ENCODE assay signal across 18 mouse cellular contexts in genomic region chr9:119979749-119980148, GRCm38 (mm10). TPM values are rescaled to one million over a fixed set of nuclear protein-coding genes. Genes with fewer than 3 reads are reported as not detected.
DNase-seq lines count a peak whose midpoint lies in the region; ATAC-seq and TF ChIP-seq lines count a peak whose summit lies in the region.
"Had no signal": no experiment of that assay in that cellular context is flagged by ENCODE, and none has a peak within 500 bp of the region (broad histone marks: within the 10 kb centered on the region; RNA-seq: fewer than 3 reads in every experiment).

No protein-coding gene starts in this region.

- H3K27ac ChIP-seq in forebrain, embryonic 10.5 days: peak overlapping the region; percentile 66
- H3K27ac ChIP-seq in forebrain, embryonic 16.5 days (ENCODE audit: low read length): no peak overlapping the region
- peak overlapping the region; percentile 40 for H3K27ac ChIP-seq in left cerebral cortex, adult 2 months
- peak overlapping the region; percentile 93 for H3K27ac ChIP-seq in thymus, adult 2 months (ENCODE audit: control insufficient read depth, insufficient read depth, low read length)
- H3K27ac ChIP-seq: embryonic facial prominence, embryonic 15.5 days; midbrain, embryonic 15.5 days had no signal

- no peak for TF ChIP-seq POLR2A in thymus, adult 2 months (IDR thresholded peaks at IDR 0.05; ENCODE audit: control insufficient read depth, extremely low read depth, insufficient read depth, low read length, poor library complexity)

- no peak for ATAC-seq in forebrain, embryonic 16.5 days
- ATAC-seq: forebrain, embryonic 14.5 days; intestine, postnatal 0 days; midbrain, embryonic 15.5 days had no signal

- peaks cover 83% of the 10 kb centered on the region for H3K4me1 ChIP-seq in forebrain, embryonic 10.5 days
- H3K4me1 ChIP-seq in forebrain, embryonic 16.5 days (replicated peaks; ENCODE audit: control insufficient read depth, insufficient read depth, low read length): peaks cover 55% of the 10 kb centered on the region
- peaks cover 50% of the 10 kb centered on the region for H3K4me1 ChIP-seq in thymus, adult 2 months (replicated peaks; ENCODE audit: control insufficient read depth, insufficient read depth, low read length)

- no peak overlapping the region for H3K4me3 ChIP-seq in forebrain, embryonic 10.5 days
- H3K4me3 ChIP-seq in forebrain, embryonic 16.5 days (replicated peaks; ENCODE audit: low read length): no peak overlapping the region
- H3K4me3 ChIP-seq in left cerebral cortex, adult 2 months: no peak overlapping the region
- peak overlapping the region; percentile 9; the same call in 1 of the 2 replicates for H3K4me3 ChIP-seq in thymus, adult 2 months (ENCODE audit: control insufficient read depth, insufficient read depth, low read length)
- H3K4me3 ChIP-seq: embryonic facial prominence, embryonic 15.5 days; limb, embryonic 13.5 days; midbrain, embryonic 15.5 days had no signal

- H3K9me3 ChIP-seq in forebrain, embryonic 10.5 days: no peaks in the 10 kb centered on the region
- no peaks in the 10 kb centered on the region for H3K9me3 ChIP-seq in forebrain, embryonic 16.5 days (ENCODE audit: control insufficient read depth, low read length)
- H3K9me3 ChIP-seq: embryonic facial prominence, embryonic 15.5 days; limb, embryonic 13.5 days; midbrain, embryonic 15.5 days had no signal

- peaks cover 13% of the 10 kb centered on the region for H3K36me3 ChIP-seq in forebrain, embryonic 10.5 days (replicated peaks)
- H3K36me3 ChIP-seq in forebrain, embryonic 16.5 days (ENCODE audit: control insufficient read depth, insufficient read depth): no peaks in the 10 kb centered on the region
- H3K36me3 ChIP-seq in thymus, adult 2 months (ENCODE audit: control insufficient read depth, insufficient read depth, low read length): peaks cover 11% of the 10 kb centered on the region
- H3K36me3 ChIP-seq: embryonic facial prominence, embryonic 15.5 days; limb, embryonic 13.5 days; midbrain, embryonic 15.5 days had no signal

- WGBS in forebrain, embryonic 10.5 days: 59% methylated on average over 2 of the region's 2 CpGs
- 51% methylated on average over 2 of the region's 2 CpGs for WGBS in forebrain, embryonic 16.5 days
- WGBS in thymus, adult 2 months: 10% methylated on average over 2 of the region's 2 CpGs

- no peak overlapping the region for H3K9ac ChIP-seq in forebrain, embryonic 16.5 days (replicated peaks; ENCODE audit: low read depth, low read length)
- H3K9ac ChIP-seq: embryonic facial prominence, embryonic 15.5 days; midbrain, embryonic 15.5 days had no signal

- peaks cover 9% of the 10 kb centered on the region; the same call in 1 of the 2 replicates for H3K27me3 ChIP-seq in forebrain, embryonic 10.5 days (ENCODE audit: poor library complexity, severe bottlenecking)
- H3K27me3 ChIP-seq in forebrain, embryonic 16.5 days (replicated peaks; ENCODE audit: control insufficient read depth, insufficient read depth, low read length): peaks cover 2% of the 10 kb centered on the region
- H3K27me3 ChIP-seq in thymus, adult 2 months (ENCODE audit: control insufficient read depth, insufficient read depth, low read length): no peaks in the 10 kb centered on the region
- H3K27me3 ChIP-seq: embryonic facial prominence, embryonic 15.5 days; limb, embryonic 13.5 days had no signal

- no peak overlapping the region for H3K4me2 ChIP-seq in forebrain, embryonic 16.5 days (ENCODE audit: low read length)
- H3K4me2 ChIP-seq: midbrain, embryonic 15.5 days had no signal

- no peak for TF ChIP-seq CTCF in left cerebral cortex, adult 2 months (IDR thresholded peaks at IDR 0.05)
- no peak for TF ChIP-seq CTCF in thymus, adult 2 months (IDR thresholded peaks at IDR 0.05; ENCODE audit: borderline replicate concordance, control insufficient read depth, extremely low read depth, insufficient read depth, low read length, poor library complexity)

- no peak for DNase-seq in forebrain, embryonic 10.5 days (ENCODE audit: extremely low spot score, low spot score)
- no peak for DNase-seq in left cerebral cortex, adult 2 months (ENCODE audit: extremely low spot score in 1 of 2, low spot score in 2 of 2)
- no peak for DNase-seq in left cerebral cortex, adult 18-20 months (ENCODE audit: low spot score in 2 of 2)
- DNase-seq in thymus, adult 2 months: no peak
- no peak for DNase-seq in thymus, postnatal 10 days (ENCODE audit: low spot score in 2 of 2)
- DNase-seq in thymus, postnatal 36 days: peak; percentile 28 to 41
- DNase-seq in urinary bladder, postnatal 4 days (ENCODE audit: low spot score in 2 of 2): no peak
- DNase-seq: adrenal gland, postnatal 10 days; kidney, postnatal 14 days; retina, postnatal 1 day had no signal

- intact Hi-C loops in left cerebral cortex, adult 2 months (cut with DNase I): no loop called here

RNA-seq across cellular contexts. Expression of gene Csrnp1, which starts 4.7 kb away (rescaled TPM):
- polyA plus RNA-seq in forebrain, embryonic 10.5 days (2016; fragmentation: Nextera tagmentation; extraction: Ambion mirVana): 3.3 and 4.2 TPM in 2 replicates
- 2.0 and 2.5 TPM in 2 replicates for polyA plus RNA-seq in forebrain, embryonic 16.5 days (2015; fragmentation: Nextera tagmentation; extraction: Ambion mirVana)
- total RNA-seq in left cerebral cortex, adult 2 months (2021): 10 to 100 TPM; 28.7 to 31.3 TPM
- total RNA-seq in left cerebral cortex, adult 18-20 months (2021): 10 to 100 TPM; 20.5 to 26.8 TPM
- 283 and 325 TPM in 2 replicates for polyA plus RNA-seq in thymus, adult 2 months (2012; rRNA removed)

RNA-seq across cellular contexts. Expression of gene Ttc21a, which starts 42.3 kb away (rescaled TPM):
- 0.31 and 0.42 TPM in 2 replicates for polyA plus RNA-seq in forebrain, embryonic 10.5 days (2016; fragmentation: Nextera tagmentation; extraction: Ambion mirVana)
- polyA plus RNA-seq in forebrain, embryonic 16.5 days (2015; fragmentation: Nextera tagmentation; extraction: Ambion mirVana): 0.37 and 0.76 TPM in 2 replicates
- total RNA-seq in left cerebral cortex, adult 2 months (2021): under 1 TPM; 0.45 to 0.77 TPM
- total RNA-seq in left cerebral cortex, adult 18-20 months (2021): under 1 TPM; 0.19 to 0.49 TPM
- polyA plus RNA-seq in thymus, adult 2 months (2012; rRNA removed): 0.18 and 0.29 TPM in 2 replicates
- total RNA-seq: gastrocnemius, adult 8-10 months had no signal
- polyA plus RNA-seq: intestine, postnatal 0 days had no signal

RNA-seq across cellular contexts. Expression of gene Gorasp1, which starts 42.4 kb away (rescaled TPM):
- 29.9 and 30.4 TPM in 2 replicates for polyA plus RNA-seq in forebrain, embryonic 10.5 days (2016; fragmentation: Nextera tagmentation; extraction: Ambion mirVana)
- polyA plus RNA-seq in forebrain, embryonic 16.5 days (2015; fragmentation: Nextera tagmentation; extraction: Ambion mirVana): 23.8 and 30.4 TPM in 2 replicates
- 10 to 100 TPM; 30.7 to 38.0 TPM for total RNA-seq in left cerebral cortex, adult 2 months (2021)
- total RNA-seq in left cerebral cortex, adult 18-20 months (2021): 10 to 100 TPM; 37.1 to 38.2 TPM
- polyA plus RNA-seq in thymus, adult 2 months (2012; rRNA removed): 10.8 and 11.0 TPM in 2 replicates

RNA-seq across cellular contexts. Expression of gene Xirp1, which starts 43.6 kb away (rescaled TPM):
- not detected in 2 replicates for polyA plus RNA-seq in forebrain, embryonic 10.5 days (2016; fragmentation: Nextera tagmentation; extraction: Ambion mirVana)
- not detected in 2 replicates for polyA plus RNA-seq in forebrain, embryonic 16.5 days (2015; fragmentation: Nextera tagmentation; extraction: Ambion mirVana)
- under 1 TPM; 0.14 to 0.20 TPM for total RNA-seq in left cerebral cortex, adult 2 months (2021)
- total RNA-seq in left cerebral cortex, adult 18-20 months (2021): under 1 TPM; 0.07 to 0.12 TPM
- 0.24 and 2.3 TPM in 2 replicates for polyA plus RNA-seq in thymus, adult 2 months (2012; rRNA removed)
- polyA plus RNA-seq: forebrain, embryonic 14.5 days; hindbrain, embryonic 11.5 days; midbrain, embryonic 15.5 days had no signal

Comparison
In these comparisons a context has a peak if more than half of its experiments do, and no peak if none do; other contexts are left out.
1. DNase-seq: peak in thymus, postnatal 36 days (2 of 2); none in forebrain, embryonic 10.5 days (single experiment), left cerebral cortex, adult 2 months (0 of 2), left cerebral cortex, adult 18-20 months (0 of 2), thymus, adult 2 months (single experiment), thymus, postnatal 10 days (0 of 2) and urinary bladder, postnatal 4 days (0 of 2).
2. RNA of gene Csrnp1, which starts 4.7 kb away (polyA plus RNA-seq): 283 to 325 TPM in thymus, adult 2 months; 3.3 to 4.2 TPM in forebrain, embryonic 10.5 days and 2.0 to 2.5 TPM in forebrain, embryonic 16.5 days; every median in the first group is over 10 times any median in the second.